Mouse (Mus musculus): ENCODE data around the gene Mmd2. TPM values are rescaled to one million over a fixed set of nuclear protein-coding genes. Genes with fewer than 3 reads are reported as not detected.

Mmd2 gene
- polyA plus RNA-seq, 1 experiment from 2014 or later = 0.38 TPM

- Histone ChIP-seq H3K4me2 (ENCODE audit: low read length) (no peak overlapping the region), H3K4me1 (ENCODE audit: control insufficient read depth in 2 of 2, insufficient read depth in 2 of 2, low read length in 2 of 2) (no peaks in the 10 kb centered on the region), H3K9ac (ENCODE audit: low read length) (no peak overlapping the region), H3K27me3 (ENCODE audit: control insufficient read depth, insufficient read depth, low read length) (no peaks in the 10 kb centered on the region), H3K27ac (replicated peaks in 1 of 2; ENCODE audit: control insufficient read depth in 1 of 2, insufficient read depth in 1 of 2, low read depth in 2 of 2, low read length in 2 of 2) (no peak overlapping the region), H3K4me3 (ENCODE audit: control insufficient read depth in 1 of 2, insufficient read depth in 1 of 2, low read depth in 1 of 2, low read length in 2 of 2) (no peak overlapping the region), H3K36me3 (ENCODE audit: control insufficient read depth, insufficient read depth, low read length) (no peaks in the 10 kb centered on the region), H3K9me3 (ENCODE audit: control insufficient read depth, low read length) (peaks cover 4% of the 10 kb centered on the region; the same call in 1 of the 2 replicates)
- WGBS = 14% methylated on average over 5 of the region's 5 CpGs
- no peak for ATAC-seq (ENCODE audit: insufficient number of reproducible peaks, insufficient read depth, low FRiP score, low read depth)
These were observed 27.1 kb downstream of the Mmd2 start for GRCm38 (mm10) chr5:142581517-142581916.

- Histone ChIP-seq H3K9ac (ENCODE audit: low read length) (no peak overlapping the region), H3K27ac (replicated peaks in 1 of 2; ENCODE audit: control insufficient read depth in 1 of 2, insufficient read depth in 1 of 2, low read depth in 2 of 2, low read length in 2 of 2) (no peak overlapping the region), H3K4me2 (ENCODE audit: low read length) (no peak overlapping the region), H3K27me3 (ENCODE audit: control insufficient read depth, insufficient read depth, low read length) (no peaks in the 10 kb centered on the region), H3K9me3 (ENCODE audit: control insufficient read depth, low read length) (peaks cover 4% of the 10 kb centered on the region; the same call in 1 of the 2 replicates), H3K4me1 (ENCODE audit: control insufficient read depth in 2 of 2, insufficient read depth in 2 of 2, low read length in 2 of 2) (no peaks in the 10 kb centered on the region), H3K36me3 (ENCODE audit: control insufficient read depth, insufficient read depth, low read length) (no peaks in the 10 kb centered on the region), H3K4me3 (ENCODE audit: control insufficient read depth in 1 of 2, insufficient read depth in 1 of 2, low read depth in 1 of 2, low read length in 2 of 2) (no peak overlapping the region)
- ATAC-seq (ENCODE audit: insufficient number of reproducible peaks, insufficient read depth, low FRiP score, low read depth) = no peak
- WGBS = 86% methylated on average over 10 of the region's 10 CpGs
These were observed 30.4 kb downstream of the Mmd2 start for GRCm38 (mm10) chr5:142578192-142578591.

GRCm38 (mm10) chr5:142576832-142577231 lies 31.8 kb downstream of the Mmd2 start:
- Histone ChIP-seq H3K9me3 (ENCODE audit: control insufficient read depth, low read length) (peaks cover 4% of the 10 kb centered on the region; the same call in 1 of the 2 replicates), H3K4me1 (ENCODE audit: control insufficient read depth in 2 of 2, insufficient read depth in 2 of 2, low read length in 2 of 2) (no peaks in the 10 kb centered on the region), H3K9ac (ENCODE audit: low read length) (no peak overlapping the region), H3K27me3 (ENCODE audit: control insufficient read depth, insufficient read depth, low read length) (no peaks in the 10 kb centered on the region), H3K36me3 (ENCODE audit: control insufficient read depth, insufficient read depth, low read length) (no peaks in the 10 kb centered on the region), H3K4me2 (ENCODE audit: low read length) (no peak overlapping the region), H3K4me3 (ENCODE audit: control insufficient read depth in 1 of 2, insufficient read depth in 1 of 2, low read depth in 1 of 2, low read length in 2 of 2) (no peak overlapping the region), H3K27ac (replicated peaks in 1 of 2; ENCODE audit: control insufficient read depth in 1 of 2, insufficient read depth in 1 of 2, low read depth in 2 of 2, low read length in 2 of 2) (no peak overlapping the region)
- ATAC-seq (ENCODE audit: insufficient number of reproducible peaks, insufficient read depth, low FRiP score, low read depth) = no peak
- 53% methylated on average over 7 of the region's 7 CpGs for WGBS

- Histone ChIP-seq H3K9ac (ENCODE audit: low read length) (no peak overlapping the region), H3K36me3 (ENCODE audit: control insufficient read depth, insufficient read depth, low read length) (no peaks in the 10 kb centered on the region), H3K4me2 (ENCODE audit: low read length) (no peak overlapping the region), H3K27ac (replicated peaks in 1 of 2; ENCODE audit: control insufficient read depth in 1 of 2, insufficient read depth in 1 of 2, low read depth in 2 of 2, low read length in 2 of 2) (no peak overlapping the region), H3K4me1 (ENCODE audit: control insufficient read depth in 2 of 2, insufficient read depth in 2 of 2, low read length in 2 of 2) (no peaks in the 10 kb centered on the region), H3K27me3 (ENCODE audit: control insufficient read depth, insufficient read depth, low read length) (no peaks in the 10 kb centered on the region), H3K9me3 (ENCODE audit: control insufficient read depth, low read length) (peaks cover 4% of the 10 kb centered on the region; the same call in 1 of the 2 replicates), H3K4me3 (ENCODE audit: control insufficient read depth in 1 of 2, insufficient read depth in 1 of 2, low read depth in 1 of 2, low read length in 2 of 2) (no peak overlapping the region)
- WGBS = 74% methylated on average over 8 of the region's 8 CpGs
- no peak for ATAC-seq (ENCODE audit: insufficient number of reproducible peaks, insufficient read depth, low FRiP score, low read depth)
These were observed 34.1 kb downstream of the Mmd2 start for GRCm38 (mm10) chr5:142574323-142575057.

- Histone ChIP-seq H3K4me3 (ENCODE audit: control insufficient read depth in 1 of 2, insufficient read depth in 1 of 2, low read depth in 1 of 2, low read length in 2 of 2) (no peak overlapping the region), H3K9ac (ENCODE audit: low read length) (no peak overlapping the region), H3K36me3 (ENCODE audit: control insufficient read depth, insufficient read depth, low read length) (no peaks in the 10 kb centered on the region), H3K27me3 (ENCODE audit: control insufficient read depth, insufficient read depth, low read length) (no peaks in the 10 kb centered on the region), H3K9me3 (ENCODE audit: control insufficient read depth, low read length) (peaks cover 5% of the 10 kb centered on the region; the same call in 1 of the 2 replicates), H3K27ac (replicated peaks in 1 of 2; ENCODE audit: control insufficient read depth in 1 of 2, insufficient read depth in 1 of 2, low read depth in 2 of 2, low read length in 2 of 2) (no peak overlapping the region), H3K4me2 (ENCODE audit: low read length) (no peak overlapping the region), H3K4me1 (ENCODE audit: control insufficient read depth in 2 of 2, insufficient read depth in 2 of 2, low read length in 2 of 2) (no peaks in the 10 kb centered on the region)
- ATAC-seq (ENCODE audit: insufficient number of reproducible peaks, insufficient read depth, low FRiP score, low read depth) = no peak
- WGBS = 88% methylated on average over 1 of the region's 1 CpGs
These were observed 44.0 kb downstream of the Mmd2 start for GRCm38 (mm10) chr5:142564606-142565005.

- Histone ChIP-seq H3K4me2 (ENCODE audit: low read length) (no peak overlapping the region), H3K27me3 (ENCODE audit: control insufficient read depth, insufficient read depth, low read length) (no peaks in the 10 kb centered on the region), H3K9me3 (ENCODE audit: control insufficient read depth, low read length) (no peaks in the 10 kb centered on the region), H3K4me3 (ENCODE audit: control insufficient read depth in 1 of 2, insufficient read depth in 1 of 2, low read depth in 1 of 2, low read length in 2 of 2) (no peak overlapping the region), H3K36me3 (ENCODE audit: control insufficient read depth, insufficient read depth, low read length) (no peaks in the 10 kb centered on the region), H3K4me1 (ENCODE audit: control insufficient read depth in 2 of 2, insufficient read depth in 2 of 2, low read length in 2 of 2) (no peaks in the 10 kb centered on the region), H3K27ac (replicated peaks in 1 of 2; ENCODE audit: control insufficient read depth in 1 of 2, insufficient read depth in 1 of 2, low read depth in 2 of 2, low read length in 2 of 2) (no peak overlapping the region), H3K9ac (ENCODE audit: low read length) (no peak overlapping the region)
- no peak for ATAC-seq (ENCODE audit: insufficient number of reproducible peaks, insufficient read depth, low FRiP score, low read depth)
- WGBS = 47% methylated on average over 7 of the region's 7 CpGs
These were observed 48.3 kb downstream of the Mmd2 start for GRCm38 (mm10) chr5:142560261-142560660.

- H3K27ac ChIP-seq (replicated peaks in 1 of 2; ENCODE audit: control insufficient read depth in 1 of 2, insufficient read depth in 1 of 2, low read depth in 2 of 2, low read length in 2 of 2) = no peak overlapping the region
- 21% methylated on average over 21 of the region's 21 CpGs for WGBS
- no peaks in the 10 kb centered on the region for H3K36me3 ChIP-seq (ENCODE audit: control insufficient read depth, insufficient read depth, low read length)
- no peaks in the 10 kb centered on the region for H3K9me3 ChIP-seq (ENCODE audit: control insufficient read depth, low read length)
- no peak overlapping the region for H3K9ac ChIP-seq (ENCODE audit: low read length)
- H3K4me1 ChIP-seq (ENCODE audit: control insufficient read depth in 2 of 2, insufficient read depth in 2 of 2, low read length in 2 of 2) = no peaks in the 10 kb centered on the region
- no peak for ATAC-seq (ENCODE audit: insufficient number of reproducible peaks, insufficient read depth, low FRiP score, low read depth)
- no peak overlapping the region for H3K4me3 ChIP-seq (ENCODE audit: control insufficient read depth in 1 of 2, insufficient read depth in 1 of 2, low read depth in 1 of 2, low read length in 2 of 2)
- H3K4me2 ChIP-seq (ENCODE audit: low read length) = no peak overlapping the region
- H3K27me3 ChIP-seq (ENCODE audit: control insufficient read depth, insufficient read depth, low read length) = no peaks in the 10 kb centered on the region
These were observed 51.1 kb downstream of the Mmd2 start for GRCm38 (mm10) chr5:142557397-142558067.

All from heart, embryonic 14.5 days (tissue).